11 mouse cellular contexts compared by ENCODE assay signal in genomic region chr3:145602410-145603206, GRCm38 (mm10). TPM values are rescaled to one million over a fixed set of nuclear protein-coding genes. Genes with fewer than 3 reads are reported as not detected.
DNase-seq lines count a peak whose midpoint lies in the region; ATAC-seq lines count a peak whose summit lies in the region.
"Had no signal": no experiment of that assay in that cellular context is flagged by ENCODE, and none has a peak within 500 bp of the region (broad histone marks: within the 10 kb centered on the region; RNA-seq: fewer than 3 reads in every experiment).

No protein-coding gene starts in this region.

- H3K27me3 ChIP-seq in heart, embryonic 16.5 days (ENCODE audit: control insufficient read depth, insufficient read depth, low read length) = no peaks in the 10 kb centered on the region
- H3K27me3 ChIP-seq in intestine, embryonic 14.5 days (replicated peaks; ENCODE audit: control insufficient read depth, insufficient read depth, low read length) = no peaks in the 10 kb centered on the region
- H3K27me3 ChIP-seq: megakaryocyte, embryonic 14.5 days had no signal

- H3K4me3 ChIP-seq in heart, embryonic 16.5 days (ENCODE audit: low read length) = no peak overlapping the region
- no peak overlapping the region for H3K4me3 ChIP-seq in intestine, embryonic 14.5 days (ENCODE audit: low read depth, low read length)
- H3K4me3 ChIP-seq: heart, adult 2 months; megakaryocyte, embryonic 14.5 days had no signal

- 56% methylated on average over 11 of the region's 11 CpGs for WGBS in heart, embryonic 16.5 days
- 50% methylated on average over 11 of the region's 11 CpGs for WGBS in intestine, embryonic 14.5 days

- no peak overlapping the region; the same call in 1 of the 2 replicates for H3K4me2 ChIP-seq in heart, embryonic 16.5 days (ENCODE audit: low read depth, low read length)
- H3K4me2 ChIP-seq in intestine, embryonic 14.5 days (ENCODE audit: low read length) = no peak overlapping the region

- H3K4me1 ChIP-seq in heart, embryonic 16.5 days (ENCODE audit: control insufficient read depth, insufficient read depth, low read length) = no peaks in the 10 kb centered on the region
- peaks cover 7% of the 10 kb centered on the region for H3K4me1 ChIP-seq in intestine, embryonic 14.5 days (replicated peaks; ENCODE audit: control insufficient read depth, insufficient read depth, low read length)

- no peak overlapping the region for H3K27ac ChIP-seq in heart, embryonic 16.5 days (ENCODE audit: low read length)
- no peak overlapping the region for H3K27ac ChIP-seq in intestine, embryonic 14.5 days (ENCODE audit: low read depth)
- H3K27ac ChIP-seq: heart, adult 2 months had no signal

- 0 out of 2 replicates have a peak, but pooled peaks cover 2% of the 10 kb centered on the region for H3K9me3 ChIP-seq in heart, embryonic 16.5 days (replicated peaks; ENCODE audit: control insufficient read depth, low read length)
- H3K9me3 ChIP-seq in intestine, embryonic 14.5 days (ENCODE audit: control insufficient read depth, low read length) = no peaks in the 10 kb centered on the region
- H3K9me3 ChIP-seq: megakaryocyte, embryonic 14.5 days had no signal

- peaks cover 43% of the 10 kb centered on the region for H3K36me3 ChIP-seq in heart, embryonic 16.5 days (ENCODE audit: control insufficient read depth, insufficient read depth)
- H3K36me3 ChIP-seq in intestine, embryonic 14.5 days (ENCODE audit: control insufficient read depth, insufficient read depth, low read length) = peaks cover 71% of the 10 kb centered on the region

- ATAC-seq in heart, embryonic 16.5 days (replicated peaks; ENCODE audit: extremely low read depth, insufficient read depth, low FRiP score) = peak; percentile 45; the same call in 1 of the 2 replicates
- ATAC-seq in intestine, embryonic 14.5 days (replicated peaks; ENCODE audit: low FRiP score, low TSS enrichment, low read depth) = 0 out of 2 replicates have a peak, but pooled peaks have one; percentile 55
- ATAC-seq in activated CD4-positive, CD25-positive, alpha-beta regulatory T cell, adult 4 months = no peak

- H3K9ac ChIP-seq in heart, embryonic 16.5 days (ENCODE audit: low read length) = no peak overlapping the region
- no peak overlapping the region for H3K9ac ChIP-seq in intestine, embryonic 14.5 days (ENCODE audit: low read length)

- DNase-seq in heart, adult 9 months (ENCODE audit: low spot score in 2 of 2) = no peak
- DNase-seq in R1 (ENCODE audit: low read depth, low spot score) = peak; percentile 68
- DNase-seq in intestine, embryonic 14.5 days (ENCODE audit: low spot score) = no peak
- DNase-seq in mesoderm, embryonic 11.5 days (ENCODE audit: low read depth, low spot score) = peak; percentile 44
- no peak for DNase-seq in cerebellum, postnatal 10 days
- no peak for DNase-seq in thymus, adult 18-20 months
- DNase-seq: heart, adult 2 months; thymus, postnatal 36 days had no signal

RNA-seq across cellular contexts. Expression of gene Znhit6, which starts 26.6 kb away (rescaled TPM):
- 19.3 and 25.4 TPM in 2 replicates for polyA plus RNA-seq in heart, embryonic 16.5 days (2015; fragmentation: Nextera tagmentation; extraction: Ambion mirVana)
- polyA plus RNA-seq in intestine, embryonic 14.5 days (2014; fragmentation: Nextera tagmentation; extraction: Ambion mirVana) = 29.3 and 32.5 TPM in 2 replicates
- 10 to 100 TPM; 30.0 to 32.6 TPM for polyA plus RNA-seq in activated CD4-positive, CD25-positive, alpha-beta regulatory T cell, adult 4 months (2017; shearing (Covaris generic))

RNA-seq across cellular contexts. Expression of gene Ccn1, which starts 47.2 kb away (rescaled TPM):
- 55.4 and 61.1 TPM in 2 replicates for polyA plus RNA-seq in heart, embryonic 16.5 days (2015; fragmentation: Nextera tagmentation; extraction: Ambion mirVana)
- 33.4 and 34.7 TPM in 2 replicates for polyA plus RNA-seq in intestine, embryonic 14.5 days (2014; fragmentation: Nextera tagmentation; extraction: Ambion mirVana)
- polyA plus RNA-seq in activated CD4-positive, CD25-positive, alpha-beta regulatory T cell, adult 4 months (2017; shearing (Covaris generic)) = not detected

Comparison
In these comparisons a context has a peak if more than half of its experiments do, and no peak if none do; other contexts are left out.
1. DNase-seq: peak in R1 (single experiment) and mesoderm, embryonic 11.5 days (single experiment); none in heart, adult 9 months (0 of 2), intestine, embryonic 14.5 days (single experiment), cerebellum, postnatal 10 days (0 of 2) and thymus, adult 18-20 months (0 of 2).
2. RNA of gene Ccn1, which starts 47.2 kb away (polyA plus RNA-seq): 55.4 to 61.1 TPM in heart, embryonic 16.5 days and 33.4 to 34.7 TPM in intestine, embryonic 14.5 days; not detected in activated CD4-positive, CD25-positive, alpha-beta regulatory T cell, adult 4 months; every median in the first group is over 10 times any median in the second.